7 mouse cellular contexts compared by ENCODE assay signal in the genomic region with DNA sequence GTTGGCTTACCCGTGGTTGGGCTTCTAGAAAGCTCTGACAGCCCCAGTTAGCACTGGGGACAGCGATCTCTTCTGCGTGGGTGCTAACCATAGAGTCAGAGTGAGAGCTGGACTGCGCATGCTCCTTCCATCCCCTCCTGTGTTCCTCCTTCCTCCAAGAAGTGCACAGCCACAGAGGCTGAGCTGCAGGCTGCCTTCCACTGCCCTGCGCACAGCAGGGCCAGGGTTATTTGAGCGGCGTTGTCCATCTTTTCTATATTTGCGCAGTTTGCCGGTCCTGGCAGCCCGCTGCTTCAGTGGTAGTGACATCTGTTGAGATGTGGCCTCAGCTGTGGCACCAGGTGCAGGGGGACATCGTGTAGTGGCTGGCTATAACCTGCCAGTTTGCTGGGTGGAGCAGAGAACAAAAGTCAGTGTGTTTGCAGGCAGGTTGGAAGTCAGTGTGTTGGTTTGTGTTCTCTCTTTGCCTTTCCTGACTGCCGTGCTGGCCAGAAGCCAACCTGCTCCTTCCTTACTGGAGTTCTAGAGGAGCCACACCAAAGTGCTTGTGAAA. TPM values are rescaled to one million over a fixed set of nuclear protein-coding genes. Genes with fewer than 3 reads are reported as not detected.
DNase-seq lines count a peak whose midpoint lies in the region; ATAC-seq and TF ChIP-seq lines count a peak whose summit lies in the region.

No protein-coding gene starts in this region.

- H3K27me3 ChIP-seq in kidney, postnatal 0 days (ENCODE audit: insufficient read depth, low read length), result no peaks in the 10 kb centered on the region

- DNase-seq in urinary bladder, postnatal 14 days (ENCODE audit: low spot score), result peak; percentile 52
- DNase-seq in urinary bladder, adult 2 months (ENCODE audit: low spot score), result no peak
- no peak for DNase-seq in kidney, postnatal 0 days (ENCODE audit: low spot score)
- DNase-seq in frontal cortex, postnatal 25 days (ENCODE audit: low spot score in 2 of 2), result no peak
- no peak for DNase-seq in right cerebral cortex, postnatal 36 days (ENCODE audit: low spot score in 2 of 2)
- DNase-seq in T-cell, adult 2 months (ENCODE audit: low spot score), result no peak

- no peak overlapping the region for H3K9ac ChIP-seq in kidney, postnatal 0 days (ENCODE audit: low read depth, low read length)

- no peak for ATAC-seq in kidney, postnatal 0 days (replicated peaks; ENCODE audit: low FRiP score, low read depth)

- peaks cover 36% of the 10 kb centered on the region for H3K4me1 ChIP-seq in embryonic fibroblast, embryonic 13.5 days (ENCODE audit: control insufficient read depth, insufficient read depth, low read length)
- peaks cover 4% of the 10 kb centered on the region; the same call in 1 of the 2 replicates for H3K4me1 ChIP-seq in kidney, postnatal 0 days (replicated peaks; ENCODE audit: insufficient read depth, low read length)

- no peak overlapping the region for H3K4me3 ChIP-seq in embryonic fibroblast, embryonic 13.5 days (ENCODE audit: insufficient read depth, low read length)
- no peak overlapping the region for H3K4me3 ChIP-seq in kidney, postnatal 0 days (replicated peaks; ENCODE audit: low read depth, low read length)

- H3K27ac ChIP-seq in embryonic fibroblast, embryonic 13.5 days (ENCODE audit: insufficient read depth, low read length), result 0 out of 2 replicates have a peak overlapping the region, but pooled peaks have one; percentile 4
- H3K27ac ChIP-seq in kidney, postnatal 0 days, result peak overlapping the region; percentile 3; the same call in 1 of the 2 replicates

- H3K9me3 ChIP-seq in kidney, postnatal 0 days (replicated peaks; ENCODE audit: low read length), result no peaks in the 10 kb centered on the region

- H3K36me3 ChIP-seq in kidney, postnatal 0 days (ENCODE audit: insufficient read depth, low read length), result no peaks in the 10 kb centered on the region

- no peak overlapping the region for H3K4me2 ChIP-seq in kidney, postnatal 0 days (ENCODE audit: low read length)

- 81% methylated on average over 12 of the region's 12 CpGs for WGBS in kidney, postnatal 0 days

- no peak for TF ChIP-seq POLR2A in embryonic fibroblast, embryonic 13.5 days (IDR thresholded peaks at IDR 0.05; ENCODE audit: low read depth, low read length)

- TF ChIP-seq CTCF in embryonic fibroblast, embryonic 13.5 days (IDR thresholded peaks at IDR 0.05; ENCODE audit: borderline replicate concordance, insufficient read depth, low read length), result no peak
- no peak for TF ChIP-seq CTCF in kidney, postnatal 0 days (IDR thresholded peaks at IDR 0.05; ENCODE audit: low read depth)

RNA-seq across cellular contexts. Expression of a gene that starts 53.6 kb away (rescaled TPM):
- 20.8 and 21.1 TPM in 2 replicates for polyA plus RNA-seq in urinary bladder, adult 2 months (2012; rRNA removed)
- polyA plus RNA-seq in embryonic fibroblast, embryonic 13.5 days (2011; ENCODE audit: insufficient read length, low read depth, missing spikeins), result 20.8 and 26.1 TPM in 2 replicates
- 50.7 and 55.2 TPM in 2 replicates for polyA plus RNA-seq in kidney, postnatal 0 days (2015; fragmentation: Nextera tagmentation; extraction: Ambion mirVana)

RNA-seq across cellular contexts. Expression of a gene that starts 53.7 kb away (rescaled TPM):
- polyA plus RNA-seq in urinary bladder, adult 2 months (2012; rRNA removed), result 22.2 and 23.5 TPM in 2 replicates
- polyA plus RNA-seq in embryonic fibroblast, embryonic 13.5 days (2011; ENCODE audit: insufficient read length, low read depth, missing spikeins), result 19.7 and 23.2 TPM in 2 replicates
- 52.5 and 54.0 TPM in 2 replicates for polyA plus RNA-seq in kidney, postnatal 0 days (2015; fragmentation: Nextera tagmentation; extraction: Ambion mirVana)
